Mouse (Mus musculus) liver, embryonic 11.5 days (tissue): ENCODE measurements around the gene Cd300ld3. TPM values are rescaled to one million over a fixed set of nuclear protein-coding genes. Genes with fewer than 3 reads are reported as not detected.

Experiments
- ATAC-seq: fragments of 200-750 bp; cut with Nextera tagmentation; replicated peaks from 2 replicates; pipeline ENCODE4 v1.8.0; 2017; ENCODE audit warnings: moderate number of reproducible peaks, mild to moderate bottlenecking, moderate TSS enrichment, moderate library complexity; ENCODE audit not compliant: low FRiP score
- DNase-seq: peaks from one replicate; pipeline ENCODE4 v3.0.0-alpha.2; 2017; ENCODE audit warnings: low spot score
- H3K27ac ChIP-seq: fragments of 300-500 bp; sonication (generic); 2 replicates; pipeline ENCODE4 v1.5.1; 2014; ENCODE audit warnings: mild to moderate bottlenecking, low read depth, low read length, control low read depth
- H3K27me3 ChIP-seq: fragments of 300-500 bp; sonication (generic); replicated peaks from 2 replicates; pipeline ENCODE4 v1.6.1; 2014; ENCODE audit warnings: low read length, mixed read lengths; ENCODE audit not compliant: control insufficient read depth, insufficient read depth
- H3K36me3 ChIP-seq: fragments of 300-500 bp; sonication (generic); 2 replicates; pipeline ENCODE4 v1.6.1; 2014; ENCODE audit warnings: mild to moderate bottlenecking, low read length, moderate library complexity, mixed read lengths; ENCODE audit not compliant: control insufficient read depth, insufficient read depth
- H3K4me1 ChIP-seq: fragments of 300-500 bp; sonication (generic); replicated peaks from 2 replicates; pipeline ENCODE4 v1.6.1; 2014; ENCODE audit warnings: low read length, mixed read lengths; ENCODE audit not compliant: control insufficient read depth, insufficient read depth
- H3K4me2 ChIP-seq: fragments of 300-500 bp; sonication (generic); 2 replicates; pipeline ENCODE4 v1.6.1; 2014; ENCODE audit warnings: mild to moderate bottlenecking, control low read depth, moderate library complexity
- H3K4me3 ChIP-seq: fragments of 300-500 bp; sonication (generic); 2 replicates; pipeline ENCODE4 v1.5.1; 2014; ENCODE audit warnings: low read depth, low read length, control low read depth
- H3K9ac ChIP-seq: fragments of 300-500 bp; sonication (generic); 2 replicates; pipeline ENCODE4 v1.6.1; 2014; ENCODE audit warnings: low read depth, low read length, control low read depth
- H3K9me3 ChIP-seq: fragments of 300-500 bp; sonication (generic); 2 replicates; pipeline ENCODE4 v1.6.1; 2016; ENCODE audit warnings: low read length, inconsistent platforms, mixed read lengths; ENCODE audit not compliant: control insufficient read depth
- WGBS: fragments of 180-500 bp; shearing (Covaris S2); extraction: QIAGEN DNeasy Blood & Tissue Kit; methylation state at CpG from one replicate; pipeline ENCODE4 v1.1.7; 2014; 5-methylcytosine and 5-hydroxymethylcytosine counted together
- polyA plus RNA-seq: library from polyadenylated mRNA; unstranded; fragments of >200 nt; fragmentation: Nextera tagmentation; extraction: Ambion mirVana; gene quantifications from 2 replicates; pipeline ENCODE4 v1.2.1, GENCODE M21; 2014

Cd300ld3 gene
- polyA plus RNA-seq, 1 experiment from 2014 or later, result not detected

DNA sequence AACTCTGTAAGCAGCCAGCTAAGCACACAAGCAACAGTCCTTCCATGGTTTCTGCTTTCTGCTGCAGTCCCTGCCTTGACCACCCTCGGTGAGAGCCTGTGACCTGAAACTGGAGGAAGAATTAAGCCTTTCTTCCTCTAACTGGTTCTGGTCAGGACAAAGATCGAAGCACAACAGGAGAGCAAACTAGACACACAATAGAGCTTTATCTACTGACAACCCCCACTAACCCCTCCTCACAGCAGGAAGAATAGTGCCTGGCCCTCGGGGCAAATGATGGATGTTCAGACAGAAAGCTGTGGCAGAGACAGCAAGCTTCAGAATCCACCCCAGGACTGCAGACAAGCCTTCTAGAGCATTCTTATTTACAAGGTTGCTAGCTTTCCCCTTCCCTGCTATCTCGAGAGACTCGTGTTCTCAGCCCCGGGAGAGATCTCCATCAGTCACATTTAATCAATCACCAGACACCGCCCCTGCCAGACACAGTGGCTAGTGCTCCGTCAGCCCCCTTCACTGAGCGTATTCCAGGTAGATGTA, 22.9 kb upstream of the Cd300ld3 start:
- ATAC-seq, result no peak
- peaks cover 10% of the 10 kb centered on the region for H3K4me1 ChIP-seq
- no peaks in the 10 kb centered on the region for H3K9me3 ChIP-seq
- no peak overlapping the region for H3K27ac ChIP-seq
- peak overlapping the region; percentile 43 for H3K4me2 ChIP-seq
- 10% methylated on average over 9 of the region's 9 CpGs for WGBS
- H3K4me3 ChIP-seq, result no peak overlapping the region
- no peaks in the 10 kb centered on the region for H3K27me3 ChIP-seq
- H3K36me3 ChIP-seq, result no peaks in the 10 kb centered on the region
- DNase-seq, result no peak
- H3K9ac ChIP-seq, result no peak overlapping the region

DNA sequence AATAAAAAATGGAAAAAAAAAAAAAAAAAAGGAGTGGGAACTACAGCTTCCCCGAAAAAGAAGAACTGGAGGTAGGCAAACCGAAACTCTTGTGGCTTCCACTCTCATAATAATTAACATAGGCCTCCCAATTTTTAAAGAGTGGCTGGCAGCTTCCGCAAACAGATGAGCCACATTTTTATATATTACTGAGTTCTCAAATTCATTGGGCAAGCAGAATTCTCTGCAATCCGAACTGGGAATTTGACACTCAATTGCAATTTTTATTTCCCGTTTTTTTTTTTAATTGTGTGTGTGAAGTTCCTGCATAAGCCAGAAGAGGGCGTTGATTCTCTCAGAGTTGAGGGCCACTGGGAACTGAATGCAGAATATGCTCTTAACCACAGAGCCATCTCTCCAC, 18.6 kb upstream of the Cd300ld3 start:
- H3K4me3 ChIP-seq, result no peak overlapping the region
- no peaks in the 10 kb centered on the region for H3K27me3 ChIP-seq
- ATAC-seq (no peak), DNase-seq (no peak)
- no peak overlapping the region for H3K27ac ChIP-seq
- no peaks in the 10 kb centered on the region for H3K36me3 ChIP-seq
- no peaks in the 10 kb centered on the region for H3K9me3 ChIP-seq
- H3K4me2 ChIP-seq, result no peak overlapping the region
- H3K4me1 ChIP-seq, result peaks cover 6% of the 10 kb centered on the region
- no peak overlapping the region for H3K9ac ChIP-seq
- WGBS, result 53% methylated on average over 6 of the region's 6 CpGs

DNA sequence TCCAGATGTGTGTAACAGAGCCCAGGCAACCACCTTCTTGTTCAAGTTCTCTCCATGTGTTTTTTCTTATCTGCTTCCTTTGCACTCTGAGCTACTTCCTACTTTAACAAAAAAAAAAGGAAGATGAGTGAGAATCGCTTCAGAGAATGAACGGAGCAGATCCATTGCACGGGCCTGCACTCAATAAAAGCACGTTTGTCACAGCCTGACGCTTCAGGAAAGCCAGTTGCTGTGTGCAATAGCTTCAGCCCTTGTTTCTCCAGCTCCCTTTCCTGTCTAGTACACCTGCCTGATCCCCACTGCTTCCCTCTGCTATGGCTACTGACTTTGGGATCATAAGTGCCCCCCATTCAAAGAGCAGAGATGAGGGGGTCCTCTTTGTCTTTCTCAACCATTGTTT, 13.9 kb upstream of the Cd300ld3 start, which contains the start of gene Cd300e:
Gene Cd300e (minus strand): TSS at position 101 of the 400 bp plus-strand sequence.
- Histone ChIP-seq H3K4me3 (no peak within 1 kb of the TSS), H3K9me3 (no peaks in the 10 kb centered on the region), H3K9ac (no peak within 1 kb of the TSS), H3K4me1 (no peaks in the 10 kb centered on the region), H3K27ac (no peak within 1 kb of the TSS), H3K36me3 (no peaks in the 10 kb centered on the region), H3K4me2 (no peak within 1 kb of the TSS), H3K27me3 (no peaks in the 10 kb centered on the region)
- ATAC-seq, result no peak
- no peak for DNase-seq
- 25% methylated on average over 5 of the region's 5 CpGs for WGBS

DNA sequence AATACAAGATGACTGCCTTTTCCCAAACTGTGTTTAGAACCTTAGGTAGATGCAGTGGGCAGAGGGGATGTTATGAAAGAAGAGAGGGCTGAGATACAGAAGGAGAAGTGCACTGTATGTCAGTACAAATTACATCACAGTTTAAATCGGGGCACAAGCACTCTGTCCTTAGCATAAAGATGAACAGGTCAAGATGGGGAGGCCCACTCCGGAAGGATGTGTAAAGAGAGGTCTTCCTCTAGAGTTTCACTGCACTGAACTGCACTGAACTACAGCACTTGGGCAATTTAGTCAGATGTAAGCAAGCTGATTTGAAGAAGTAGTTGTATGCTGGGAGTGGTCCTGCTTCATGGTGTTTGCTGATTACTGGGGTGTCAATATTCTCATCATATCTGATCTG, 11.6 kb upstream of the Cd300ld3 start:
- H3K4me1 ChIP-seq, result no peaks in the 10 kb centered on the region
- no peak overlapping the region for H3K4me3 ChIP-seq
- H3K27me3 ChIP-seq, result no peaks in the 10 kb centered on the region
- 68% methylated on average over 2 of the region's 2 CpGs for WGBS
- DNase-seq, result no peak
- H3K9me3 ChIP-seq, result no peaks in the 10 kb centered on the region
- no peak overlapping the region for H3K4me2 ChIP-seq
- no peaks in the 10 kb centered on the region for H3K36me3 ChIP-seq
- no peak for ATAC-seq
- no peak overlapping the region for H3K27ac ChIP-seq
- H3K9ac ChIP-seq, result no peak overlapping the region

DNA sequence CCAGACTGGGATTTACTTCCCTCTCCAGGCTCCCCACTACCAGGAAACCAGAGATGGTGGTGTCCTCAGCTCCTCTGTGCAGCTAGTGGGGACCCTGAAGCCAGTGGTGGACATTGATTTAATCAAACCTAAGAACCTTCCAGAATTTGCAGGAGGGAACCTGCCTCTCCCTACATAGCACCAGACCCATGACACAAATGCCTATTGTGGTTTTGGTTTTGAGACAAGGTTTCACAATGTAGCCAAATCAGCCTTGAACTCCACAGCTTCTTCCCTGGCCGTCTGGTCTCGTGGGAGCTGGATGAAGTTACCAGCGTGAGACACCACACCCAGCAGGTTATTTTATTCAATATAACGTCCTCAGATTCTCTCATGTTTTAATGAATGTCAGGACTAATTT, 10.5 kb upstream of the Cd300ld3 start:
- WGBS, result 64% methylated on average over 4 of the region's 4 CpGs
- no peak for ATAC-seq
- H3K27ac ChIP-seq, result no peak overlapping the region

DNA sequence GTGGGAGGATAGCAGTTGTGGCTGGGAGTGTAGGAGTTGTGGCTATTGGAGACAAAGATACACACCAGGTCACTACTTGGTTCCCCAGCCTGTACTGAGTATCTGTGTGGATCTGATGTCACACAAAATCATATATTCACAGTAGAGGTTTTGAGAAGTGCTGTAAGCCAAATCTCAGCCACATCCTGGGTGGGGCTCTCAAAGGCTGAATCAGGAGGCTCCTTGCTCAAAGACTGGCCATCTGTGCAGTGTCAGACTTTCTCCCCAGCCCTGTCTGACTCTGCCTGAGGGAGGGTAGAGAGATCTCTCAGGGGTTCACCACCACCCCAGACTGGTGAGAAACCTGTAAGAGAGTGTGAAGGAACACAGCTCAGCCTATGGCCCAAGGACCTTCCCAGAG, 6.3 kb upstream of the Cd300ld3 start:
- H3K36me3 ChIP-seq, result no peaks in the 10 kb centered on the region

More for the DNA sequence above, 10.5 kb upstream of the Cd300ld3 start:
- no peak for DNase-seq
- Histone ChIP-seq H3K4me3 (no peak overlapping the region), H3K4me1 (no peaks in the 10 kb centered on the region), H3K9ac (no peak overlapping the region), H3K9me3 (no peaks in the 10 kb centered on the region), H3K27me3 (no peaks in the 10 kb centered on the region), H3K4me2 (no peak overlapping the region), H3K36me3 (no peaks in the 10 kb centered on the region)

DNA sequence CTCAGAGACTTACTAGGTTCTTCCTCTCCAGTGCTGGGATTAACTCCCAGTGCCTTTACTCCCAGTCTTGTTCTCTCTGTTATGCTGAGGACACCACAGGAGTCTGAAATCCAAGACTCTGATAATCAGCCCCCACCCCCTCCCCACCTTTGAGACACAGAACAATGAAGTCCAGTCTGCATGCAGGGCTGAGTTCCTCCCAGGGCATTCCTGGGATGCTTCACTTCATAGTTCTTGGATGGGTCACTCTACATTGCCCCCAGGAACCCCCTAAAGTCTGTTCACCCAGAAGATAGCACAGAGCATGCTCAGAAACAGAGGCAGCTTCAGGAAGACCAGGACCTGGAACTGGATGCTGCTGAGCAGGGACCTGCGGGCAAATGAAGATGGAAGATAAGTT, 4.8 kb upstream of the Cd300ld3 start:
- Histone ChIP-seq H3K9ac (no peak overlapping the region), H3K36me3 (no peaks in the 10 kb centered on the region), H3K4me3 (no peak overlapping the region), H3K9me3 (no peaks in the 10 kb centered on the region), H3K27ac (no peak overlapping the region), H3K4me1 (no peaks in the 10 kb centered on the region), H3K4me2 (no peak overlapping the region), H3K27me3 (no peaks in the 10 kb centered on the region)
- WGBS, result 79% methylated on average over 1 of the region's 1 CpGs
- no peak for ATAC-seq
- DNase-seq, result no peak

More for the DNA sequence above, 6.3 kb upstream of the Cd300ld3 start:
- Histone ChIP-seq H3K4me3 (no peak overlapping the region), H3K27me3 (no peaks in the 10 kb centered on the region), H3K9me3 (no peaks in the 10 kb centered on the region), H3K9ac (no peak overlapping the region), H3K27ac (no peak overlapping the region), H3K4me1 (no peaks in the 10 kb centered on the region), H3K4me2 (no peak overlapping the region)
- DNase-seq (no peak), ATAC-seq (no peak)

DNA sequence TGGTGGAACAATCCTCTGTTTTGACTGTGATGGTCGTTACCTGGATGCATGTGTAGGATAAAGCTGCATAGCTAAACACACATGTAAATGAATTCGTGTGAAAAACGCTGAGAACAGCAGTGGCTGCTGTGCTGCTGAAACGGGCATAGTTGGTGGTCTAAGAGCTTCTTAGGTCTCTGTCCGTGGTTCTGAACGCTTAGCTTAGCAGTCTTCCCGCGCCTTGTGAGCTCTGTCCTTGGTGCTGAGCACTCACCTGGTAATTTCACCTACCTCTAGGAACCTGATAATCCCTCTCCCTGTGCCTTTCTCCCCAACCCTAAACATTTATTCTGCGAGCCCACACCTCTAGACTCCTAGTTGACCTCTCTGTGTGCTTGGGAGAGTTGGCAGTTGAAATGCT, 4.0 kb upstream of the Cd300ld3 start:
- ATAC-seq (no peak), DNase-seq (peak; percentile 49)
- WGBS, result 3% methylated on average over 9 of the region's 9 CpGs

DNA sequence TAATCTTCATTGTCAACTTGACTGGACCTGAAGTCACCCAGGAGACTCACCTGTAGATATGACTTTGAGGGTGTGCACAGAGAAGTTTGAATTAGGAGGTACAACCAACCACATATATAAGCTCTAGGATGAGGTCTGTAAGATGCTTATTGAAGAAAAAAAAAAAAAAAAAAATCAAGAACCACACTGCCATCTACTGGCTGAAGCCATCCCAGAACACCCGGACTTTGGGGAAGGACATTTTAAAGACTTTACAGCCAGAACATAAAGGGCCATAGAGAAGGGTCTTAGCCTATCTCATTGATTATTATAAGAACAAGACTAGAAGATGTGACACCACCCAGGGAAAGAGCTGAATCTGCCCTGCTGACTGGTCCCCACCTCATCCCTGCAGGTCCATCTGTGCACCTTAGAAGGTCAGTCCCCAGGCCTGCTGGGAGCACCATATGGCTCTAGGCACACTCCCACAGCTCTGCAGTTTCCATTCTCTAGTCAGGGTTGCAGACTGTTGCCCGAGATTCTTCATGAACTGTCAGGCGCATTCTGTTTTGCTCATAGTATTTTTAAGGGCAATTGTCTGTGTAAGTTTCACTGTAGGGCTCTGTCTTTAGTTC, 1.2 kb upstream of the Cd300ld3 start:
- WGBS, result 37% methylated on average over 3 of the region's 3 CpGs
- Histone ChIP-seq H3K4me1 (no peaks in the 10 kb centered on the region), H3K9ac (no peak overlapping the region), H3K36me3 (no peaks in the 10 kb centered on the region), H3K9me3 (no peaks in the 10 kb centered on the region), H3K4me2 (no peak overlapping the region), H3K4me3 (no peak overlapping the region), H3K27me3 (no peaks in the 10 kb centered on the region), H3K27ac (no peak overlapping the region)
- no peak for ATAC-seq
- DNase-seq, result no peak

More for the DNA sequence above, 4.0 kb upstream of the Cd300ld3 start:
- no peaks in the 10 kb centered on the region for H3K4me1 ChIP-seq
- H3K9me3 ChIP-seq, result no peaks in the 10 kb centered on the region
- H3K9ac ChIP-seq, result no peak overlapping the region
- no peak overlapping the region for H3K27ac ChIP-seq
- no peaks in the 10 kb centered on the region for H3K36me3 ChIP-seq
- no peaks in the 10 kb centered on the region for H3K27me3 ChIP-seq
- H3K4me3 ChIP-seq, result no peak overlapping the region
- no peak overlapping the region for H3K4me2 ChIP-seq
